Mouse (Mus musculus) heart, adult 2 months (tissue): ENCODE measurements around the gene Hspb3.

Experiments
- CTCF ChIP-seq: fragments of 200-600 bp; IDR thresholded peaks from 2 replicates; pipeline ENCODE4 v1.8.1; 2022; ENCODE audit warnings: antibody characterized with exemption, mild to moderate bottlenecking, moderate library complexity
- POLR2A ChIP-seq: fragments of 200-500 bp; IDR thresholded peaks from 2 replicates; pipeline ENCODE4 v1.6.1; 2011; ENCODE audit warnings: mild to moderate bottlenecking, low read depth, low read length, control low read depth; ENCODE audit not compliant: insufficient read depth

DNA sequence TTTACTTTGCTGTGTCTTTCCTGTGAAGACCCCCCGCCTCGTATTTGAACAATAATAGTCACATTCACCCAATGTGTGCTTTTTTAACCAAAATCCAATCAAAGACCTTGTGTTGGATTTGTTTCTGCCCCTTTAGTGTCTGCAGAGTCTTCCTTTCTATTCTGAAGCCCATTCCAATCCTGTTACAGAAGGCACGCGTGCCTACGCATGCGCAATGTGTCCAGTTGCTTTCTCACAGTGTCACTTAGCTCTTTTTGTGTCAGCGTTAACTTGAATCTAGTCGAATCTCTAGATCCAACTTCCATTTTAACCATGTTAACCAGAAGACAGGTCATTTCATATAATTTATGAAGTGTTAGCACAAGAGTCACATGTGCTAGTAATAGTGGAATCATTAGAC lies 36.5 kb upstream of the Hspb3 start:
- TF ChIP-seq CTCF (no peak), POLR2A (no peak)
